Mouse (Mus musculus): ENCODE measurements around the gene Afg1l. TPM values are rescaled to one million over a fixed set of nuclear protein-coding genes. Genes with fewer than 3 reads are reported as not detected.

Afg1l gene
- polyA plus RNA-seq, 1 experiment = 2.6 TPM

DNA sequence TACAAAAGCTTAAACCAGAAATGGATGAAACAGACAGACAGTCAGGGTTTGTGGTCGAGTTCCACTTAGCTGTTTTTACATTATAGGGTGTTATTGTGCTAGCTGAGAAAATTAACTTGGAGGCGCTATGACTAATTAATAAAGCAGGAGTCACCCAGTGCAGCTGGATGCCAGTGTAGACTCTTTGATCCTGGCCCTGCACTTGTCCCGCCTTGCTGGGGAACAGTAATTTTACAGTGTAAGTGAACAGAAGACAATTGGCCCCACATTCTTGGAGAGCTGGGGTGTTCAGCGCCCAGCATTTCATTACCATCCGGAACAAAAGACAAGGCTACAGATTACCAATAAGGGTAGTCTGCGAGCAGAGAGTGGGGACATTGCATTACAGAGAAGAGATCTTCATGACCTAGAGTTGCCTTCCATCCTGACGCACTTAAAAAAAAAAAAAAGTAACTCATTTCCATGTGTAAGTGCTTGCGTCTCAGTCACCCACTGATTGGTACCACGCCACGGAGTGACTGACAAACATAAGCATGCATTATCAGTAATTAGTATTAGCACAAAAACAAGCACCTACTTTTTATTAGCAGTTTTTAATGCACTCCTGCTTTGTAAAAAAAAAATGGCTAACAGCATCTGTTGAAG, 60.7 kb downstream of the Afg1l start:
- peaks cover 16% of the 10 kb centered on the region for H3K36me3 ChIP-seq (ENCODE audit: control insufficient read depth, insufficient read depth, low read length)
- TF ChIP-seq POLR2A (IDR thresholded peaks at IDR 0.05; ENCODE audit: low read depth, low read length) (no peak), CTCF (IDR thresholded peaks at IDR 0.05; ENCODE audit: extremely low read depth, insufficient read length, insufficient replicate concordance, low read depth, low read length) (no peak)
- no peak overlapping the region for H3K27ac ChIP-seq (ENCODE audit: insufficient read depth, low read depth, low read length)
- H3K4me1 ChIP-seq (ENCODE audit: control insufficient read depth, insufficient read depth, insufficient read length, low read length) = no peaks in the 10 kb centered on the region
- H3K27me3 ChIP-seq (ENCODE audit: control insufficient read depth, insufficient read depth, low read length) = no peaks in the 10 kb centered on the region
- WGBS = 93% methylated on average over 10 of the region's 10 CpGs
- H3K4me3 ChIP-seq (ENCODE audit: low read depth, low read length) = no peak overlapping the region

DNA sequence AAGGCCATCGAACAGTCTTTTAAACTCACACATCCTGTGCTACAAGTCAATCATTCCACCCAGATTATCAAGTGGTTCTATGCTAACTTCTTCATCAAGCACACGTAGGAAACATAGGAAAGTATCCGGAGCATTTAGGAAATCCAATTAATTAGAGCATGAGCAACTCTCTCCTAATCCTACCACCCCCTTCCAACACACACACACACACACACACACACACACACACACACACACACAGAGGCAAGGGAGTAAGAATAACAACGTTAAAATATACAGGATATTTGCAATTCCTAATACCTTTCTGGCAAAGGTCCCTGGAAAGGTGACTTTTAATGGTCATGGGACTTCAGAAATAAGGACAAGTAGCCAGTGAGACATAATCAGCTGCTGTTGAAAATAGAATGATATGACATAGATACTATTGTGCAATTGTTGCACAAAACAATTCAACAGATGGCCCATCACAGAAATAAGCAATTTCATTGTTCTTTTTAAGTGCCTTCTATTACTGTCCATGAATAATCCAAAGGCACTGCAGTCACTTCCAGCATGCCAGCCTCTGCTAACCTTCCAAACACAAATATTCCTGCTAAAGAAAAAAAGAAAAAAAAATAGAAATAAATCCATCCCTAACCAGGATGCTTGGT, 62.4 kb downstream of the Afg1l start:
- Histone ChIP-seq H3K4me3 (ENCODE audit: low read depth, low read length) (no peak overlapping the region), H3K27me3 (ENCODE audit: control insufficient read depth, insufficient read depth, low read length) (no peaks in the 10 kb centered on the region), H3K36me3 (ENCODE audit: control insufficient read depth, insufficient read depth, low read length) (peaks cover 17% of the 10 kb centered on the region), H3K4me1 (ENCODE audit: control insufficient read depth, insufficient read depth, insufficient read length, low read length) (no peaks in the 10 kb centered on the region), H3K27ac (ENCODE audit: insufficient read depth, low read depth, low read length) (no peak overlapping the region)
- TF ChIP-seq CTCF (IDR thresholded peaks at IDR 0.05; ENCODE audit: extremely low read depth, insufficient read length, insufficient replicate concordance, low read depth, low read length) (no peak), POLR2A (IDR thresholded peaks at IDR 0.05; ENCODE audit: low read depth, low read length) (no peak)
- 83% methylated on average over 4 of the region's 4 CpGs for WGBS

DNA sequence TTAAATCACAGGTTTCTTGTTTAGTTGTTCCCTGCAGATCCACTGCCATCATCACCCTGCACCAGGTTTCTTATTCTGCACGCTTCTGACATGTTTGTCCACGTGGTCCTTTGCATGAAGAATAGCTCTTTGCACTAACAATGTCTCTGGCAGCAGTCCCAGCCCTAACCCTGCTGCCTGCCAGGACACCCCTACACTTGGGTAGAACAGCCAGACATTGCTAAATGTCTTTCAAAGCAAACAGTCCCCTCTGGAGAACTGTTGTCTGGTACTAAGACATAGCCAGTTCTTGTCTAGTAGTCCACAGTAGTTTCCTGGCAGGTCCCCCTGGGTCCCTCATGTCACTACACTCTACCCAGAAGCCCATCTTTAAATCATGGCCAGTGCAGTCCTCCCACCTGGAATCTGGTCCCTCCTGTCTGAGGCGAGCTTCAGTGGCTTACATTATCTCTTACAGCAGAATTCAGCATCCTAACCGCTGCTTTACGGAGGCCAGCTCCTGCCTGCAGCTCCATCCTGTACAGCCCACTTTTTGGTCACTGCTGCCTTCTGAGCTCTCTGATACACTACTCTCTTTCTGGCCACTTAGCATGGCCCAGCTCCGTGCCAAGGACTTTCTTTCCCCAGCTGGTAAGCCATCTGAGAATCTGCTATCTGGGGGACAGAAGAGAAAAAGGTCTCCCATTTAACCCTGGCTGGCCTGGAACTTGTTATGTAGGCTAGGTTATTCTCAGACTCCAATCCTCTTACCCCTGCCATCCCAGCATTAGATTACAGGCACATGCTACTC, 67.4 kb downstream of the Afg1l start:
- 74% methylated on average over 6 of the region's 6 CpGs for WGBS
- TF ChIP-seq POLR2A (IDR thresholded peaks at IDR 0.05; ENCODE audit: low read depth, low read length) (no peak), CTCF (IDR thresholded peaks at IDR 0.05; ENCODE audit: extremely low read depth, insufficient read length, insufficient replicate concordance, low read depth, low read length) (no peak)
- H3K27ac ChIP-seq (ENCODE audit: insufficient read depth, low read depth, low read length) = no peak overlapping the region

DNA sequence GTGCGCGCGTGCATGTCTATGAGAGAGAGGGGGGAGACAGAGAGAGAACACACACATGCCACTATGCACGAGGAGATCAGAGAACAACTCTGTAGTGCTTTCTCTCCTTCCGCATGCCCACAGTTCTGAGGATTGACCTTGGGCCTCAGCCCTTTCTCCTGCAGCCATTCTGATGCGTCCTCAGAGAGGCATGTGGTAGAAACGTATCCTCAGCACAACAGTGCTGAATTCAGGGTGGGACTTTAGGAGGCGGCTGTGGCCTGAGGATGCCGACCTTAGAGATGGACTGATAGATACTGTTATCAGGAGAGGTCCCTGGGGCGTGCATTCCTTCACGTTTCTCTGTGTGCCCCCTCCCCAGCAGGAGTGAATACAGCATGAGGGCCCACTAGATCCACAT, 87.9 kb downstream of the Afg1l start:
- 81% methylated on average over 11 of the region's 11 CpGs for WGBS
- Histone ChIP-seq H3K36me3 (ENCODE audit: control insufficient read depth, insufficient read depth, low read length) (peaks cover 2% of the 10 kb centered on the region), H3K27ac (ENCODE audit: insufficient read depth, low read depth, low read length) (no peak overlapping the region), H3K4me1 (ENCODE audit: control insufficient read depth, insufficient read depth, insufficient read length, low read length) (no peaks in the 10 kb centered on the region), H3K4me3 (ENCODE audit: low read depth, low read length) (no peak overlapping the region), H3K27me3 (ENCODE audit: control insufficient read depth, insufficient read depth, low read length) (no peaks in the 10 kb centered on the region)
- TF ChIP-seq POLR2A (IDR thresholded peaks at IDR 0.05; ENCODE audit: low read depth, low read length) (no peak), CTCF (IDR thresholded peaks at IDR 0.05; ENCODE audit: extremely low read depth, insufficient read length, insufficient replicate concordance, low read depth, low read length) (no peak)

More for the DNA sequence above, 67.4 kb downstream of the Afg1l start:
- no peaks in the 10 kb centered on the region for H3K27me3 ChIP-seq (ENCODE audit: control insufficient read depth, insufficient read depth, low read length)
- H3K4me1 ChIP-seq (ENCODE audit: control insufficient read depth, insufficient read depth, insufficient read length, low read length) = no peaks in the 10 kb centered on the region
- H3K36me3 ChIP-seq (ENCODE audit: control insufficient read depth, insufficient read depth, low read length) = peaks cover 24% of the 10 kb centered on the region
- no peak overlapping the region for H3K4me3 ChIP-seq (ENCODE audit: low read depth, low read length)

DNA sequence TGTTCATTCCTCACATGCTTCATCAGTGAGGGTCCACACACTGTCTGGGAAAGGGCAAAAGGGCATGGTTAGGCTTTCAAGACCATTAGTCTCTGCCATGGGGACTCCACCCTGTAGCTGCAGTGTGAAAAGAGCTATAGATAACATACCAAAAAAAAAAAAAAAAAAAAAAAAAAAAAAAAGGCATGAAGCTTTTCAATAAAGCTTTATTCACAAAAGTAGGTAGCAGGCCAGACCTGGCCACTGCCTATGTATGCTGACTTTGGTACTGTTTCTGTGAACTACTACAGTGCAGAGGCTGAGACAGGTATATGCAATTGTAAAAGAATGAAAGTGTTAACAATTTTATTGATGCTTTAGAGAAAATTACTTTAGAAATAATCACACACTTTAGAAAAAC, 90.2 kb downstream of the Afg1l start:
- Histone ChIP-seq H3K27me3 (ENCODE audit: control insufficient read depth, insufficient read depth, low read length) (no peaks in the 10 kb centered on the region), H3K4me1 (ENCODE audit: control insufficient read depth, insufficient read depth, insufficient read length, low read length) (no peaks in the 10 kb centered on the region), H3K36me3 (ENCODE audit: control insufficient read depth, insufficient read depth, low read length) (no peaks in the 10 kb centered on the region), H3K4me3 (ENCODE audit: low read depth, low read length) (no peak overlapping the region), H3K27ac (ENCODE audit: insufficient read depth, low read depth, low read length) (no peak overlapping the region)
- TF ChIP-seq POLR2A (IDR thresholded peaks at IDR 0.05; ENCODE audit: low read depth, low read length) (no peak), CTCF (IDR thresholded peaks at IDR 0.05; ENCODE audit: extremely low read depth, insufficient read length, insufficient replicate concordance, low read depth, low read length) (no peak)

DNA sequence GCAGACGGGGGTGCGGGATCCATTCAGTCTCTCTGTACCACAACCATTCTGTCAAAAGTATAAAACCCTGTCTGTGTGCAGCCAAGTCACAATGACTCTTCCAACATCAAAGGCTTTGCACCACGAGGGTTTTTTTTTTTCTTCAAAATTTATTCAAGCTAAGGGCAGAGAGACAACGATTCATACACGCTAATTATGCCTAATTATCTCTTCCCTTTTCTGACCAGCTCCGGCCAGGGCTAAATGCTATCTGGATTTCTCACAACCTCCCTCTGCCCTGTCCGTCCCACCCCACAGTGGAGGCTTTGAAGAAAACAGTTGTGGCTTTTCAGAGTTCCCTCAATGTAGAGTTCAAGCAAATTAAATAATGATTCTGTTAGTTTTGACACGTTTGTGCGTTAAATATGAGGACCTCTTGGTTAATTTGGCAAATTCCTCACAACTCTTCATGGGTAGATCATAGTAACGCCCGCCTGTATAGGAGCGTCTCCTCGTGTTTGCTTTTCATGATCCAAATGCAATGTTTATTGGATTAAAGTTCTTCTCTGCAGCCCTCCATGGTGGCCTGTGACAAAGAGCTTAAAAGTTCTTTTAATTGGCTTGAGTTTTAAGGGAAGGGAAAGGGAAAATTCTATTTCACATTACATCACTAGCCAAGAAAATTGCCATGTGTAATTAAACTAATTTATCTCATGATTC, 93.3 kb downstream of the Afg1l start:
- H3K27ac ChIP-seq (ENCODE audit: insufficient read depth, low read depth, low read length) = no peak overlapping the region
- WGBS = 83% methylated on average over 13 of the region's 13 CpGs
- no peaks in the 10 kb centered on the region for H3K4me1 ChIP-seq (ENCODE audit: control insufficient read depth, insufficient read depth, insufficient read length, low read length)
- H3K27me3 ChIP-seq (ENCODE audit: control insufficient read depth, insufficient read depth, low read length) = no peaks in the 10 kb centered on the region
- TF ChIP-seq POLR2A (IDR thresholded peaks at IDR 0.05; ENCODE audit: low read depth, low read length) = no peak
- TF ChIP-seq CTCF (IDR thresholded peaks at IDR 0.05; ENCODE audit: extremely low read depth, insufficient read length, insufficient replicate concordance, low read depth, low read length) = no peak
- no peak overlapping the region for H3K4me3 ChIP-seq (ENCODE audit: low read depth, low read length)
- H3K36me3 ChIP-seq (ENCODE audit: control insufficient read depth, insufficient read depth, low read length) = no peaks in the 10 kb centered on the region
